Mouse (Mus musculus) liver, embryonic 15.5 days (tissue): ENCODE results near the gene Sh3gl1. TPM values are rescaled to one million over a fixed set of nuclear protein-coding genes. Genes with fewer than 3 reads are reported as not detected.

Experiments used
- ATAC-seq: fragments of 200-750 bp; cut with Nextera tagmentation; 2 replicates; pipeline ENCODE4 v1.8.0; 2017; ENCODE audit warnings: moderate number of reproducible peaks, mild to moderate bottlenecking, moderate library complexity; ENCODE audit not compliant: insufficient read depth
- H3K27ac ChIP-seq: fragments of 300-500 bp; sonication (generic); replicated peaks from 2 replicates; pipeline ENCODE4 v1.5.1; 2015; ENCODE audit warnings: mild to moderate bottlenecking, inconsistent platforms
- H3K27me3 ChIP-seq: fragments of 300-500 bp; sonication (generic); 2 replicates; pipeline ENCODE4 v1.6.1; 2015; ENCODE audit warnings: mild to moderate bottlenecking, inconsistent platforms
- H3K36me3 ChIP-seq: fragments of 300-500 bp; sonication (generic); replicated peaks from 2 replicates; pipeline ENCODE4 v1.6.1; 2015; ENCODE audit warnings: moderate library complexity, mild to moderate bottlenecking, inconsistent platforms
- H3K4me1 ChIP-seq: fragments of 300-500 bp; sonication (generic); replicated peaks from 2 replicates; pipeline ENCODE4 v1.6.1; 2015; ENCODE audit warnings: inconsistent platforms
- H3K4me2 ChIP-seq: fragments of 300-500 bp; sonication (generic); 2 replicates; pipeline ENCODE4 v1.6.1; 2015; ENCODE audit warnings: moderate library complexity, mild to moderate bottlenecking, inconsistent platforms
- H3K4me3 ChIP-seq: fragments of 300-500 bp; sonication (generic); replicated peaks from 2 replicates; pipeline ENCODE4 v1.5.1; 2015; ENCODE audit warnings: mild to moderate bottlenecking, inconsistent platforms
- H3K9ac ChIP-seq: fragments of 300-500 bp; sonication (generic); 2 replicates; pipeline ENCODE4 v1.6.1; 2015; ENCODE audit warnings: moderate library complexity, mild to moderate bottlenecking, inconsistent platforms
- H3K9me3 ChIP-seq: fragments of 300-500 bp; sonication (generic); replicated peaks from 2 replicates; pipeline ENCODE4 v1.6.1; 2016; ENCODE audit warnings: inconsistent platforms
- WGBS: fragments of 180-500 bp; shearing (Covaris S2); methylation state at CpG from one replicate; pipeline ENCODE4 v1.1.7; 2015; ENCODE audit warnings: mixed read lengths; ENCODE audit not compliant: insufficient replicate concordance; 5-methylcytosine and 5-hydroxymethylcytosine counted together
- polyA plus RNA-seq: library from polyadenylated mRNA; unstranded; fragments of >200 nt; fragmentation: Nextera tagmentation; extraction: Ambion mirVana; gene quantifications from 2 replicates; pipeline ENCODE4 v1.2.1, GENCODE M21; 2015

The Sh3gl1 gene
- polyA plus RNA-seq, 1 experiment from 2014 or later: 44.0 TPM

- Histone ChIP-seq H3K4me3 (no peak overlapping the region), H3K4me2 (no peak overlapping the region), H3K27ac (no peak overlapping the region), H3K4me1 (peaks cover 74% of the 10 kb centered on the region), H3K9ac (no peak overlapping the region), H3K36me3 (peaks cover 40% of the 10 kb centered on the region), H3K27me3 (no peaks in the 10 kb centered on the region), H3K9me3 (no peaks in the 10 kb centered on the region)
- WGBS: 78% methylated on average over 5 of the region's 5 CpGs
- no peak for ATAC-seq
Observed at GRCm38 (mm10) chr17:56027801-56028441, 8.5 kb downstream of the Sh3gl1 start.

- peaks cover 74% of the 10 kb centered on the region for H3K4me1 ChIP-seq
- peaks cover 36% of the 10 kb centered on the region for H3K36me3 ChIP-seq
- H3K4me3 ChIP-seq: no peak overlapping the region
- no peak for ATAC-seq
- H3K9ac ChIP-seq: no peak overlapping the region
- WGBS: 57% methylated on average over 1 of the region's 1 CpGs
- no peak overlapping the region for H3K4me2 ChIP-seq
- H3K9me3 ChIP-seq: no peaks in the 10 kb centered on the region
- H3K27me3 ChIP-seq: no peaks in the 10 kb centered on the region
- H3K27ac ChIP-seq: no peak overlapping the region
Observed at GRCm38 (mm10) chr17:56026881-56027280, 9.6 kb downstream of the Sh3gl1 start.

- H3K9ac ChIP-seq: no peak overlapping the region
- H3K36me3 ChIP-seq: peaks cover 37% of the 10 kb centered on the region
- H3K27ac ChIP-seq: no peak overlapping the region
- 69% methylated on average over 1 of the region's 1 CpGs for WGBS
- peaks cover 74% of the 10 kb centered on the region for H3K4me1 ChIP-seq
- ATAC-seq: no peak
- H3K9me3 ChIP-seq: no peaks in the 10 kb centered on the region
- H3K27me3 ChIP-seq: no peaks in the 10 kb centered on the region
- H3K4me2 ChIP-seq: no peak overlapping the region
- no peak overlapping the region for H3K4me3 ChIP-seq
Observed at GRCm38 (mm10) chr17:56026303-56026702, 10.1 kb downstream of the Sh3gl1 start.

DNA sequence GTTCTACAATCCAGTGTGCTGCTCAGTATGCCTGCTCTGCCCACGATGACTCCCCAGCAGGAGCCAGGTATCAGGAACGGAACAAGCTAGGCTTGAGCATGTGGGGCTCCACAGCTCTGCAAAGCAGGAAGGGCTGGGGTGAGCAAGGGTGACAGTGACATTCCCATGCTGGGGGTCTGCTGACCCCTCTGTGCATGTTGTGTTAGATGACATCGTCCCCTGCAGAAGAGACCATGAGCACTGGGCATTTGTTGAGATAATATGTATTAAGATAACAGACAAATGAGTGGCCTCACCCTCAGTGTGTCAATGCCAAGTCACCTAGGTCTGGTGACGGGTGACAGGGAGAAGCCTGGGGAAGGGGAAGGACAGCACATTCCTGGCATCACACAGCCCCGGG lies 11.5 kb downstream of the Sh3gl1 start:
- no peak overlapping the region for H3K4me3 ChIP-seq
- no peak overlapping the region for H3K9ac ChIP-seq
- no peak overlapping the region for H3K4me2 ChIP-seq
- H3K27ac ChIP-seq: no peak overlapping the region
- no peaks in the 10 kb centered on the region for H3K27me3 ChIP-seq
- H3K9me3 ChIP-seq: no peaks in the 10 kb centered on the region
- peaks cover 65% of the 10 kb centered on the region for H3K4me1 ChIP-seq
- ATAC-seq: no peak
- H3K36me3 ChIP-seq: peaks cover 42% of the 10 kb centered on the region
- WGBS: 66% methylated on average over 5 of the region's 5 CpGs

DNA sequence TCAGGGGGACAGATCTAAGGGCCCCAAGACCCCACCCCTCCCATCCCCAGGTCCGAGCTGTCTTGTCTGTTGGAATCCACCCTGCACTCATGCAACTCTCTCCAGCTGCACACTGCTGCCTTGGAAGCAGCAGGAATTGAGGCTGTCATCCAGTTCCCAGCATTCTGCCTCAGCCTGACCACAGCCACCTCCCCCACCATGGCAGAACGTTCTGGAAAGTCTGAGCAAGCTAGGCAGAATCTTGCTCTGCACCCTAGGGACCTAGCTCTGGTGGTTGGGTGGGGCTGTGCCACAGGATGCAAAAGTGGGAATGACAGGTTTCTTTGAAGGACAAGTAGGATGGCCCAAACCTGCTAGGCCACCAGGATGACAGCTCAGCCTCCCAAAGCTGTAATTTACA lies 12.0 kb downstream of the Sh3gl1 start:
- no peak for ATAC-seq
- Histone ChIP-seq H3K4me2 (no peak overlapping the region), H3K4me3 (no peak overlapping the region), H3K36me3 (peaks cover 43% of the 10 kb centered on the region), H3K9ac (no peak overlapping the region), H3K27ac (no peak overlapping the region), H3K9me3 (no peaks in the 10 kb centered on the region), H3K27me3 (no peaks in the 10 kb centered on the region), H3K4me1 (peaks cover 60% of the 10 kb centered on the region)
- WGBS: 40% methylated on average over 2 of the region's 2 CpGs

- 27% methylated on average over 5 of the region's 5 CpGs for WGBS
- no peak for ATAC-seq
- peaks cover 44% of the 10 kb centered on the region for H3K36me3 ChIP-seq
- H3K9ac ChIP-seq: no peak overlapping the region
- H3K4me3 ChIP-seq: no peak overlapping the region
- no peaks in the 10 kb centered on the region for H3K27me3 ChIP-seq
- no peaks in the 10 kb centered on the region for H3K9me3 ChIP-seq
- no peak overlapping the region; the same call in 1 of the 2 replicates for H3K27ac ChIP-seq
- H3K4me1 ChIP-seq: peaks cover 56% of the 10 kb centered on the region
- H3K4me2 ChIP-seq: no peak overlapping the region
Observed at GRCm38 (mm10) chr17:56023386-56023785, 13.0 kb downstream of the Sh3gl1 start.

GRCm38 (mm10) chr17:56022989-56023290 lies 13.5 kb downstream of the Sh3gl1 start:
- no peak for ATAC-seq
- 77% methylated on average over 4 of the region's 4 CpGs for WGBS
- H3K9me3 ChIP-seq: no peaks in the 10 kb centered on the region
- H3K27ac ChIP-seq: no peak overlapping the region
- no peak overlapping the region for H3K9ac ChIP-seq
- H3K4me3 ChIP-seq: no peak overlapping the region
- H3K27me3 ChIP-seq: no peaks in the 10 kb centered on the region
- peaks cover 55% of the 10 kb centered on the region for H3K4me1 ChIP-seq
- peaks cover 45% of the 10 kb centered on the region for H3K36me3 ChIP-seq
- no peak overlapping the region for H3K4me2 ChIP-seq

DNA sequence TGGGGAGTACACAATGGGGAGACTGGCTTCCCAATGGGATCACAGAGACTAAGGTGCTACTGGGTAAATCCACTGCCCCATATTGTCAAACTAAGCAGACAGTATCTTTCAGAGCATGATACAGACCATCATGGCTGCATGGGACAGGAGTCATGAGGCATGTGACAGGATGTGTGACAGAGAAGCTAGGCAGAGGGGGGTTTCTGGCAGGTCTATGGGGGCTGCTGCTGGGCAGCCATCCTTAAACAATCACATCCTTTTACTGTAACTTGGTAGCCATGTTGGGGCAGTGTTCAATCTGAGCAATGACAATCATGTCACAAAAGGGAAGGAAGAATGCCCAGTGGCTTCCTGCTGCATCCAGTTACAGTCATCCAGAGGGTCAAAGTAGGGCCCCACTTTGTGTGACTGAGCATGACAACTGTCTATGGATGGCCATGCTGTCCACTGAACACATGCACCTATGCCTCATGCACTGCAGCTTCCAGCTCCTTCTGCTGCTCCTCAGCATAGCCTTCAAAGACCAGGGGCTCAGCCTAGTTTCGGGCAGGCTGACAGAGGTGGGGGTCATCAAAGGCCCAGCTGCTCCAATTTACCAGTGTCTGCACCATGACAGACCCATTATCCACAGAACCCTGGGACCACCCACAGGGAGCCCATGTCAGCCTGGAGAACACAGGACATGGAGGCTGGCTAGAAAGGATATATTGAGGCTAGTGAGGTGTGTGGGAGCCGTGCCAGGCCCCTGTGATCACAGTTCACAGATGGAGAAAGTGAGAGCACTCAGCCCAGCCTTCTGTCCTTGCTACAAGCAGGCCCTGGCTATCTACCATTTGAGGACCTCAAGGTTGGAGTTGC lies 14.1 kb downstream of the Sh3gl1 start:
- ATAC-seq: no peak
- H3K9me3 ChIP-seq: no peaks in the 10 kb centered on the region
- no peak overlapping the region for H3K4me3 ChIP-seq
- WGBS: 70% methylated on average over 2 of the region's 2 CpGs
- H3K27ac ChIP-seq: no peak overlapping the region
- peaks cover 51% of the 10 kb centered on the region for H3K36me3 ChIP-seq
- H3K9ac ChIP-seq: no peak overlapping the region
- H3K4me1 ChIP-seq: peaks cover 51% of the 10 kb centered on the region
- H3K4me2 ChIP-seq: no peak overlapping the region
- no peaks in the 10 kb centered on the region for H3K27me3 ChIP-seq

DNA sequence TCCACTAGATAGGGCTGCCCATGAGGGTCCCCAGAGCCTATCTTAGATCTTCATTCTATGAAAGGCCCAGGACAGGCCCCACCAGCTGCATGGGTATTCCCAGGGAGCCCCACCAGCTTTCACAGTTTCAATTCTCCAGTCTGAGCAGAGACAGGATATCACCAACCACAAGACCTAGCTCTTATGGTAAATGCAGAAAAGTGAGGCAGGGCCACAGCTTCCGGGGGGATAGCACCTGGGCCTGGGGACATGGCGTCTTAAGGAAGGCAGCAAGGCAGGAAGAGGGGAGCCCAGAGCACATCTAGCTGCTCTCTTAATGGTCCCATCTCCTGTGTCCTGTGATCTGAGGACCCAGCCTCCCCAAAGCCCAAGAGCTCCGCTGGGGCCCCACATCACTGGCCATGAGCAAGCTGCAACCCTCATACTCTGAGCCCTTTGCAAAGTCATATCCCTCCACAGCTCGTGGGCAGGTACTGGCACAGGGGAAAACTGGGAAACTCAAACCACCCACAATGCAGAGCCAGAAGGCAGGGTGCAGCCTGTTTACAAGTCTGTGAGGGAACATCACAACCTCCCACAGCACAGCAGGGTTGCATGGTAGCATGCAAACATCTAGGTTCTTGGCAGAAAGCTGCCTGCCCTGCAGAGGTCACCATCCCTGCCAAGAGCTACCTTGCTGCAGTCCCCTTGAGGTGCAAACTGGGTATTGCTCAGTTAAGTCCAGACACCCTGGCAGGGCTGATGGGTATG lies 15.1 kb downstream of the Sh3gl1 start:
- no peaks in the 10 kb centered on the region for H3K9me3 ChIP-seq
- no peak overlapping the region for H3K4me2 ChIP-seq
- no peak for ATAC-seq
- peaks cover 58% of the 10 kb centered on the region for H3K36me3 ChIP-seq
- H3K4me3 ChIP-seq: no peak overlapping the region
- H3K9ac ChIP-seq: no peak overlapping the region
- H3K27me3 ChIP-seq: no peaks in the 10 kb centered on the region
- H3K27ac ChIP-seq: no peak overlapping the region
- H3K4me1 ChIP-seq: peaks cover 48% of the 10 kb centered on the region
- WGBS: 64% methylated on average over 4 of the region's 4 CpGs

GRCm38 (mm10) chr17:56020400-56021084 lies 15.9 kb downstream of the Sh3gl1 start:
- Histone ChIP-seq H3K27me3 (no peaks in the 10 kb centered on the region), H3K27ac (no peak overlapping the region), H3K9me3 (no peaks in the 10 kb centered on the region), H3K4me1 (peaks cover 42% of the 10 kb centered on the region), H3K9ac (no peak overlapping the region), H3K36me3 (peaks cover 66% of the 10 kb centered on the region), H3K4me2 (no peak overlapping the region), H3K4me3 (no peak overlapping the region)
- 82% methylated on average over 6 of the region's 6 CpGs for WGBS
- ATAC-seq: no peak
